7 mouse cellular contexts compared by ENCODE assay signal in the genomic region with DNA sequence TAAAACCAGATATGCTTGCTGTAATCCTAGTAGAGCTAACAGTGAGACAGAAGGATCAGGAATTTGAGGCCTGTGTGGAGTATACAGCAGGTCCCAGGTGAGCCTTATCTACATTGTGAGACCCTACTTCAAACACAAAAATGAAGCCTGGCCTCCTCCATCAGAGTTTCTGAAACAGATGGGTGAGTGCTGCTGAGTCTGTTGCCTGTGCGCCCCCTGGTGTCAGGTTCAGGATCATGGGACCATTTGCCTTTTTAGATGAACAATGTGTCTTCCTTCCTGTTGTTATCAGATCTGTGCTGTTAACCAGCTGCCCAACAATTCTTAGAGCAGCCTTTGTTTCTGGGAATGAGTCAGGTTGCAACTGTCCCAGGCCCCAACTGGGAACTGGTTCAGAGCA. TPM values are rescaled to one million over a fixed set of nuclear protein-coding genes. Genes with fewer than 3 reads are reported as not detected.
A peak's percentile ranks its signal among the peaks of the same experiment; 100 is the strongest.
DNase-seq lines count a peak whose midpoint lies in the region; ATAC-seq and TF ChIP-seq lines count a peak whose summit lies in the region.

No protein-coding gene starts in this region.

- H3K27ac ChIP-seq in bone marrow, adult 2 months (ENCODE audit: control insufficient read depth, insufficient read depth, low read depth, low read length, poor library complexity): no peak overlapping the region
- H3K27ac ChIP-seq in embryonic facial prominence, embryonic 12.5 days: no peak overlapping the region

- DNase-seq in MEL-GATA-1-ER (ENCODE audit: extremely low read depth, low read depth): peak; percentile 50
- peak; percentile 88 for DNase-seq in layer of hippocampus, adult 9-10 months (ENCODE audit: low spot score)
- DNase-seq in lung, postnatal 36 days: peak; percentile 89
- peak; percentile 89 to 91 for DNase-seq in right cerebral cortex, adult 2 months (ENCODE audit: low spot score in 2 of 2)

- no peaks in the 10 kb centered on the region for H3K9me3 ChIP-seq in embryonic facial prominence, embryonic 12.5 days

- H3K36me3 ChIP-seq in embryonic facial prominence, embryonic 12.5 days: peaks cover 60% of the 10 kb centered on the region

- no peaks in the 10 kb centered on the region for H3K4me1 ChIP-seq in bone marrow, adult 2 months (ENCODE audit: control insufficient read depth, insufficient read depth, low read length)
- no peaks in the 10 kb centered on the region for H3K4me1 ChIP-seq in embryonic facial prominence, embryonic 12.5 days

- peak; percentile 72; the same call in 1 of the 2 replicates for ATAC-seq in embryonic facial prominence, embryonic 12.5 days (ENCODE audit: insufficient number of reproducible peaks, insufficient read depth, low FRiP score, low TSS enrichment)
- peak; percentile 56 to 58; a peak in 2 of 4 replicates for ATAC-seq in hematopoietic stem cell, adult 5-6 weeks (replicated peaks in 1 of 2; ENCODE audit: insufficient read depth in 1 of 2, low FRiP score in 2 of 2, low TSS enrichment in 1 of 2, low read depth in 1 of 2, poor library complexity in 2 of 2, severe bottlenecking in 2 of 2)

- no peak overlapping the region for H3K9ac ChIP-seq in embryonic facial prominence, embryonic 12.5 days

- H3K27me3 ChIP-seq in embryonic facial prominence, embryonic 12.5 days: no peaks in the 10 kb centered on the region

- TF ChIP-seq POLR2A in bone marrow, adult 2 months (IDR thresholded peaks at IDR 0.05; ENCODE audit: borderline replicate concordance, control insufficient read depth, low read depth, low read length): no peak

- no peak overlapping the region for H3K4me2 ChIP-seq in embryonic facial prominence, embryonic 12.5 days (replicated peaks)

- peak; percentile 81 for TF ChIP-seq CTCF in bone marrow, adult 2 months (IDR thresholded peaks at IDR 0.05; ENCODE audit: control insufficient read depth, insufficient read depth, low read length)

- WGBS in bone marrow, adult 2 months: 21% methylated on average over 1 of the region's 1 CpGs
- WGBS in embryonic facial prominence, embryonic 12.5 days: 0% methylated on average over 1 of the region's 1 CpGs

- no peak overlapping the region for H3K4me3 ChIP-seq in bone marrow, adult 2 months (replicated peaks; ENCODE audit: control insufficient read depth, low read depth, low read length)
- H3K4me3 ChIP-seq in embryonic facial prominence, embryonic 12.5 days: no peak overlapping the region

RNA-seq across cellular contexts. Expression of gene Smarcc1, which starts 45.7 kb away (rescaled TPM):
- polyA plus RNA-seq in bone marrow, adult 2 months (2011; ENCODE audit: insufficient read depth, insufficient read length, low replicate concordance, missing spikeins): 25.1 and 41.4 TPM in 2 replicates
- 216 and 230 TPM in 2 replicates for polyA plus RNA-seq in embryonic facial prominence, embryonic 12.5 days (2016; fragmentation: Nextera tagmentation; extraction: Ambion mirVana)
- 90.3 and 92.9 TPM in 2 replicates for total RNA-seq in hematopoietic stem cell, adult 5-6 weeks (2017)

RNA-seq across cellular contexts. Expression of gene Dhx30, which starts 45.8 kb away (rescaled TPM):
- 65.7 and 70.2 TPM in 2 replicates for polyA plus RNA-seq in bone marrow, adult 2 months (2011; ENCODE audit: insufficient read depth, insufficient read length, low replicate concordance, missing spikeins)
- 192 and 198 TPM in 2 replicates for polyA plus RNA-seq in embryonic facial prominence, embryonic 12.5 days (2016; fragmentation: Nextera tagmentation; extraction: Ambion mirVana)
- total RNA-seq in hematopoietic stem cell, adult 5-6 weeks (2017): 63.0 and 78.6 TPM in 2 replicates
